Mouse (Mus musculus) thymus, postnatal 14 days (tissue): ENCODE data around the gene Nkx2-3.

Source experiments
- DNase-seq: peaks from one replicate; pipeline ENCODE4 v3.0.0; 2021

The Nkx2-3 gene

GRCm38 (mm10) chr19:43619916-43620479 lies 7.9 kb downstream of the Nkx2-3 start:
- DNase-seq, result no peak

DNA sequence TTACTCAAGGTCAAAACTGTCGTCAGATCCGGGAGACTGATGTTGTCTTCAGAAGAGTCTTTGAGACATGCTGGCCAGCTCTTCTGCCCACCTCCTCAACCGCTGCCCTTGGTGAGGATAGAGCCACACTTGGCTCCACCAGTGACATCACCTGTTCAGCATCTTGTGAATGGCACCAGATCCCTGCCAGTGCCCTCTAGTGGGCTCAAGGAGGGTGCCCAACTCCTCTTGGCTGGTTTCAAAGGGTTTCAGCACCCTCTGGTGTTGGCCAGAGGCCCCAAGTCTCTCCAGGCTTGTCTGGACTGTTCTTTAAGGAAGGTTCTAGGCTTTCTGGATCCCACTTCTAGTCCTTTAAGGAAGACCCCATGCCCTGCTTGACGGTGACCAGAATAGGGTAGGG lies 11.8 kb downstream of the Nkx2-3 start:
- DNase-seq, result peak; percentile 65

GRCm38 (mm10) chr19:43626160-43626559 lies 14.0 kb downstream of the Nkx2-3 start:
- no peak for DNase-seq

GRCm38 (mm10) chr19:43627345-43627744 lies 15.2 kb downstream of the Nkx2-3 start:
- DNase-seq, result no peak

GRCm38 (mm10) chr19:43629088-43629487 lies 17.0 kb downstream of the Nkx2-3 start:
- DNase-seq, result no peak

- peak; percentile 80 for DNase-seq
Observed at GRCm38 (mm10) chr19:43630466-43631251, 18.5 kb downstream of the Nkx2-3 start.

DNA sequence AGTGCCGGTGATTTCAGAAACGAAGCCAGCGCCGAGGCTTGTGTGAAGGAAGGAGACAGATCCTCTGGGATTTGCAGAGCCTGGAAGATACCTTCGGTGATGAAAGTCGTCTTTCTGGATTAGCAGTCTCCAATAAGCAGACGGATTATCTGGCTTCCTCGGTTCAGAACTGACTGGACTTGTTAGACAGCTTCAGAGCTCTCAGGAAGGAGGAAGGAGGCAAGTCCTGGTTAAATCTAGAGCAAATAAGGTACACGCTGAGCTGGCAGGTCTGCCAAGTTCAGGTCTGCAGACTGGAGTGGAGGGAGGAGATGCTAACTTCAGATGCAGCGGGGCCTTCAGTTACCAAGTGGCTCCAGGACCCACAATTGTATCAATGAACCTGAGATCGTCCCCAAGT lies 29.7 kb downstream of the Nkx2-3 start:
- DNase-seq, result no peak

GRCm38 (mm10) chr19:43642843-43643242 lies 30.7 kb downstream of the Nkx2-3 start:
- DNase-seq, result no peak

- no peak for DNase-seq
Observed at GRCm38 (mm10) chr19:43645508-43645907, 33.4 kb downstream of the Nkx2-3 start.

GRCm38 (mm10) chr19:43646852-43647251 lies 34.7 kb downstream of the Nkx2-3 start:
- DNase-seq, result no peak

GRCm38 (mm10) chr19:43647261-43647660 lies 35.1 kb downstream of the Nkx2-3 start:
- DNase-seq, result no peak

DNA sequence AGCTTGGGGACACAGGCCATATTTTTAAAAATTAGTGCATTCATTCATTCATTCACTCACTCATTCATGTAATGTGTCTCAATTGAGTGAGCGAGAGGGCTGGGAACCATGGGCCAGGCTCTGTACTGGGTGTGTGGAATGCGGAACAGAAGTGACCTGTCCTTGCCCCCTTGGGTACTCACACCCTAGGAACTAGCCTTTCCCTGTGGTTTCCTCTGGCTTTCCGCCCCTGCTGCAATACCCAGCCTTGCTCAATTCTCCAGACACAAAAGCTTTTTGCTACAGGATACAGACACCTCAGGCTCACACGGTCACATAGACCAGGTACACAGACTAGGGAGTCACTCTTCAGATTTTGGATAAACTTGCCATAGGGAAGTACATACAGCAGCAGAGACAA lies 36.2 kb downstream of the Nkx2-3 start:
- DNase-seq, result no peak

GRCm38 (mm10) chr19:43651241-43651785 lies 39.2 kb downstream of the Nkx2-3 start:
- DNase-seq, result no peak

GRCm38 (mm10) chr19:43655735-43656492 lies 43.8 kb downstream of the Nkx2-3 start:
- DNase-seq, result peak; percentile 60

GRCm38 (mm10) chr19:43659632-43660031 lies 47.5 kb downstream of the Nkx2-3 start:
- DNase-seq, result no peak

- no peak for DNase-seq
Observed at GRCm38 (mm10) chr19:43660774-43661173, 48.6 kb downstream of the Nkx2-3 start.

DNA sequence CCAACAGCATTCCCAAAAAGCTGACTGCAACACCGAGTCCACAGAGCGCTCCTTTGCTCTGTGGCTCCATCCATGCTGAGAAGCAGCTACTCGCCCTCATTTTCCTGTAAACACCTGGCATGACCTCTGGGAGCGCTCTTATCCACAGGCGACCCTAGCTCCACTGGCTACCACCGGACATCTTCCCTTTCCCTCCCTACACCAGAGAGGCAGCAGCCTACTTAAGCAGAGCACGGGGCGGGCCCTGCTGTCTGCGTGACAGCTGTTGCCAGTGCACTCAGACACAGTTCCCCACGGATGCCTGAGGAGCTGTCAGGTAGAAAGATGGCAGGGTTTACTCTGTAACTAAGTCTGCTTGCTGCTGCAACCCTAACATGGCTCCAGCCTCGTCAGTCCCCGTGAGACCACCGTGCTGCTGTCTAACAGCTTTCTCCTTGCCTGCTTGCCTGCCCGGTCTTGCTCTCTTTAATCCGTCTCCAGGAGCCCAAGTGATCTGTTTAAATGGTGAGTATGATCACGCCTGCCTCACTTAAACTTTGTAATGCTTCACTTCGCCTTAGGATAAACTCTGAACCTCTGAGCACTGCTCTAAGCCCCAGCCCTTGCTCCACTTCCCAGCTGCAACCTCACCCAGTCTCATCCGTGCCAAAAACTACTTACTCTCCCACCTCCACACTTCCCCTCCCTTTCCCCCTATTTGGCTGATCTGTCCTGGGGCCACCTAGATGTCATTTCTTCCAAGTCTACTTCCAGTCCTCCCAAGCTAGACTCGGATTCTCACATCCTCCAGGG lies 50.2 kb downstream of the Nkx2-3 start:
- DNase-seq, result no peak

DNA sequence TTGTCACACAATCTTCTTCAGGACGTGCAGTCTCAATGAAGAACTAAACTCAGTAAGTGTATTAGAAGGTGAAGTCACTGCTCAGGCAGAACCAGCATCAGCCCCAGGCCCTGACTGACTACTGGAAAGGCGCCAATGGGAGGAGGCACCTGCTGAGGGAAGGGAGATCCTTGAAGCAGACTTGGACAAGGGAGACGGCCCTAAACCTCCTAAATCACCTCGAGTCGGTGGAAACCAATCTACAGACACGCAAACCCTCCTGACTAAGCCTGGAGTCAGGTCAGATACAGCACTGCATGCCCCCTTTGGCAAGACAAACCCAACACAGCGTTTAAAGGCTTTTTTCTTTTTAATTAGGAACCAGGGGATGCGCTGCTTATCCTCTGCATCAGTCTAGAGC lies 51.3 kb downstream of the Nkx2-3 start:
- no peak for DNase-seq
